Mouse (Mus musculus): ENCODE measurements around the gene Dlat.

Gene Dlat

DNA sequence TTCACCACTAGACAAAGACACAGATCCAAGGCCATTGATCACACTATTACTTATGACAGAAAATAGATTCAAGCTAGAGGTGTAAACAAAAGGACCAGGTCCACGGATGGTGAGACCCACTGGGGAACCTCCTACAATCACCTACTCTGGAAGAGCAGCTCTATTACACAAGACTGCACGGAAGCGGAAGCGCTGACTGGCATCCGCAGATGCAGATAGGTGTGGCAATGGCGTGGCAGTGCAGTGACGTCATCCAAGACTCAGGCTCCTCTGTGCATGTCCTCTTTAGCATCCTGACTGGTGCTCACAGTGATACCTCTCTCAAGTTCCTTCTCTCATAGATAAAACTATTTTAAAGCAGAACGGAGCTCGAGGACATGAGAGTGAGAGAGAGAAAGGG, 66.6 kb downstream of the Dlat start:
- no peak for DNase-seq (ENCODE audit: low spot score)

DNA sequence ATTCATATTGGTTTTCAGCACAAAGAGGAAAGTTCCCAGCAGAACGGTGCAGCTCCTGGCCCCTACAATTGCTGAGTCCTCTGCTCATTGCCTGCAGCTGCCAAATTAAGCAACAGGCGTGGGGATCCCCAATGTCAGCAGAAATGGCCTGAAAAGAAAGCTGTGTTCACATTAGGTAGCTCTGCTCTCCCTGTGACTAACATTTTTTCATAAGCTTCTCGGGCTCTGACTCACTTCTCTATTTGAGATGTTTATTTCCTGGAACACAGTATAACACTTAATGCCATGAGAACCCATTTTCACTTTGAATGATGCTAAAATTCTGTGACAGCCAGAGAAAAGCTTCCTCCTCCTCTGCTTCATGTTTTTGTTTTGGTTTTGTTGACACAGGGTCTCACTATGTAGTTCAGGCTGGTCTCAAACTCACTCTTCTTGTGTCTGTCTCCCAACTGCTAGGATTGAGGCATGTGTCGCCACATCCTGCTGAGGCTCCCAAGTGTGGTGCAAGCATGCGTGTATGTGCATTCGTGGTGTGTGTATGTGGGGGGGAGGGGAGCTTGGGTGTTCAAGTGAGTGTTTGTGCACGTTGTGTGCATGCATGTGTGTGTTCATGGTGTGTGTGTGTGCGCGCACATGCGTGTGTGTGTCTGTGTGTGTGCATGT, 68.6 kb downstream of the Dlat start:
- no peak for DNase-seq (ENCODE audit: low spot score)

DNA sequence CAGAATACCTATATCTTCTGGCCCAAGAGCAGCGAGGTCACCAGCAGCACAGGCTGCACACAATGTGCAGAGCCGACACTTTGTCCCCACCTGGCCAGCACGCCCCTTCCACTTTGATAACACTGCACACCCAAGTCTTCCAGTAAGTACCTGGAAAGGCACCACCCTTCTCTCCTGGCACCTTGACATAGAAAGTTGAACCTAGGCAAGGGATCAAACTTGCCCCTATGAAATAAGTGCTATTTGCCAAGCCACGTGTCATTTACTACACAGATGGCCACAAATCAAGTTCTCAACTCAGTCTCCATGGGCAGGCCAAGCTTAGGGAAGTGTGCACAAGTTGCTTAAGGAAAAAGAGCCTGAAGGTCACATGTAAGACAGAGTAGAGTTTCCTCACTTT, 72.6 kb downstream of the Dlat start:
- DNase-seq (ENCODE audit: low spot score), result no peak

DNA sequence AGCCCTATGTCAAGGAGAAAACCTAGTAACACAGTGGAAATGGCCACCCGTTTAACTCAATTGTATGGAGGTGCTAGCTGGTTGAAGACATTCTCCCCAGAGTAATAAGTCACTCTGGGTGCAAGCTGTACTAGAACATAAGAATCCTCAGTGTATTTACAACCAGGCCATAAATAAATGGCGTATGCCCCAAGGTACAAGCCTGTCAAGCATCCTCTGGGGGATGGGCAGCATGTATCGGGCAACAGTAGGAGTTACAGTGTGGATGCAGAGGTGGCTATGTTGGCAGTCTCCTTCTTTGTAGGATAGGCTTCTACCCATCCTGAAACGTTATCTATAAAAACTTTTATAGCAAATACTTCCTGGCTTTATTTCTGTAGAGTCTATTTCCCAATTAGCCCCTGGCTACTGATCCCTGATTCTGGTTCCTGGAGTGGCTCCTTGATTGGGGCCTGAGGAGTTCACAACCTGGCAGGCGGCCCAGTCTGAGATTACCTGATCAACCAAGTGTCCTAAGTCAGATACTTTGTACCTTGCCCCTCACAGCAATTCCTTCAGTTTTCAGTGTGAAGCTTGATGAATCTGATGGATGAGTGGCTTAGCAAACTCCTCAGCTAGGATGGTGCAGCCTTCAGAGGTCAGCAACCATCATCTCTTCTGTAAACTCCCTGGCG, 74.3 kb downstream of the Dlat start:
- no peak for DNase-seq (ENCODE audit: low spot score)
